9 mouse cellular contexts compared by ENCODE assay signal in the genomic region with DNA sequence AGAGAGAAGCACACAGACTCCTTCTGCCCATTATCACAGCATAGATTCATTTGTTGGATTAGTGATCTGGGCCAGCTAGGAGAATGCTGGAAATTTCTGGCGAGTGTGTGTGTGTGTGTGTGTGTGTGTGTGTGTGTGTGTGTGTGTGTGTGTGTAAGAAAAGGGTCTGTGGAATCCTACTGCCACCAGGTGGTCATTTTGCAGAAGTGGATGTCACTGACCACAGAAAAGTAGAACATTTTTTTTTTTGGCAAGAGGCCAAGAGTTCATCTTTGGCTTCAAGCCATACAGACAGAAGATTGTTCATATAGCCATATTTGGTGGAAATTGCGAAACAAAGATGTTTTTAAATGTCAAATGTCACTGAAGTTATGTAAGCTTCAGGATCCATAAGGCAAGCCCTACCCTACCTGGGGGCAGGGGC. TPM values are rescaled to one million over a fixed set of nuclear protein-coding genes. Genes with fewer than 3 reads are reported as not detected.
DNase-seq lines count a peak whose midpoint lies in the region; TF ChIP-seq lines count a peak whose summit lies in the region.
"Had no signal": no experiment of that assay in that cellular context is flagged by ENCODE, and none has a peak within 500 bp of the region (broad histone marks: within the 10 kb centered on the region; RNA-seq: fewer than 3 reads in every experiment).

No protein-coding gene starts in this region.

- H3K4me1 ChIP-seq in thymus, adult 2 months (replicated peaks; ENCODE audit: control insufficient read depth, insufficient read depth, low read length): peaks cover 24% of the 10 kb centered on the region
- no peaks in the 10 kb centered on the region for H3K4me1 ChIP-seq in cortical plate, adult 2 months (ENCODE audit: control insufficient read depth, insufficient read depth, low read length)

- no peak for TF ChIP-seq POLR2A in thymus, adult 2 months (IDR thresholded peaks at IDR 0.05; ENCODE audit: control insufficient read depth, extremely low read depth, insufficient read depth, low read length, poor library complexity)
- no peak for TF ChIP-seq POLR2A in cortical plate, adult 2 months (IDR thresholded peaks at IDR 0.05; ENCODE audit: extremely low read depth, insufficient read depth, low read length)

- no peak overlapping the region for H3K4me3 ChIP-seq in thymus, adult 2 months (ENCODE audit: control insufficient read depth, insufficient read depth, low read length)
- H3K4me3 ChIP-seq in cortical plate, adult 2 months (ENCODE audit: insufficient read depth, low read length): no peak overlapping the region
- H3K4me3 ChIP-seq: heart, embryonic 15.5 days had no signal

- H3K27ac ChIP-seq in thymus, adult 2 months (ENCODE audit: control insufficient read depth, insufficient read depth, low read length): no peak overlapping the region
- H3K27ac ChIP-seq in cortical plate, adult 2 months (ENCODE audit: insufficient read depth, low read length): no peak overlapping the region
- H3K27ac ChIP-seq: heart, embryonic 15.5 days had no signal

- TF ChIP-seq CTCF in thymus, adult 2 months (IDR thresholded peaks at IDR 0.05; ENCODE audit: borderline replicate concordance, control insufficient read depth, extremely low read depth, insufficient read depth, low read length, poor library complexity): no peak
- TF ChIP-seq CTCF in cortical plate, adult 2 months (IDR thresholded peaks at IDR 0.05; ENCODE audit: extremely low read depth, insufficient read depth, low read length): peak; percentile 57

- WGBS in thymus, adult 2 months: 5% methylated on average over 2 of the region's 2 CpGs

- no peaks in the 10 kb centered on the region for H3K36me3 ChIP-seq in thymus, adult 2 months (ENCODE audit: control insufficient read depth, insufficient read depth, low read length)
- H3K36me3 ChIP-seq: heart, embryonic 15.5 days had no signal

- no peaks in the 10 kb centered on the region; the same call in 1 of the 2 replicates for H3K27me3 ChIP-seq in thymus, adult 2 months (ENCODE audit: control insufficient read depth, insufficient read depth, low read length)

- DNase-seq in cerebellum, adult 18-20 months: peak; percentile 59 to 67
- DNase-seq in cerebellum, adult 11-12 months: no peak
- peak; percentile 30 for DNase-seq in thymus, postnatal 25 days
- DNase-seq in thymus, adult 2 months: no peak
- peak; percentile 74 for DNase-seq in heart, postnatal 4 days
- DNase-seq in lung, adult 18-20 months: peak; percentile 46 to 60
- DNase-seq in retina, embryonic 14.5 days (ENCODE audit: low spot score): peak; percentile 85

RNA-seq across cellular contexts. Expression of a gene that starts 7.0 kb away (rescaled TPM):
- polyA plus RNA-seq in thymus, adult 2 months (2012; rRNA removed): 41.6 and 47.6 TPM in 2 replicates
- 68.8 and 69.7 TPM in 2 replicates for polyA plus RNA-seq in cortical plate, adult 2 months (2012; rRNA removed)
- 100 to 1,000 TPM; 204 to 207 TPM for total RNA-seq in heart, postnatal 4 days (2021)

Comparison
In these comparisons a context has a peak if more than half of its experiments do, and no peak if none do; other contexts are left out.
1. DNase-seq: peak in cerebellum, adult 18-20 months (2 of 2), thymus, postnatal 25 days (single experiment), heart, postnatal 4 days (single experiment), lung, adult 18-20 months (2 of 2) and retina, embryonic 14.5 days (single experiment); none in cerebellum, adult 11-12 months (single experiment) and thymus, adult 2 months (single experiment).